Comparison of ENCODE assay signal across 10 mouse cellular contexts in the genomic region with DNA sequence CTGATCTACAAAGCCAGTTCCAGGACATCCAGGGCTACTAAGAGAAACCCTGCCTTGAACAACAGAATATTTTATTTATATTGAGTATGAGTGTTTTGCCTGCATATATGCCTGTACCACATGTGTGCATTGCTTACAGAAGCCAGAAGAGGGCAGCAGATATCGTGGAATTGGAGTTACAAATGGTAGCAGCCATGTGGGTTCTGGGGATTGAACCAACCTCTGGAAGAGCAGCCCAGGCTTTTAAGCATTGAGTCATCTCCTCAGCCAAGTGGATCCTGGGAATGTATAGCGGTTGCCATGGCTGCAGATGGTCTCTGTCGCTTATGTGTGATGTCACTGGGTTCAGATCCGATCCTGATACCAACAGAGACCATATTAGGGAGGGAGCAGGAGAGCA. TPM values are rescaled to one million over a fixed set of nuclear protein-coding genes. Genes with fewer than 3 reads are reported as not detected.
DNase-seq lines count a peak whose midpoint lies in the region; ATAC-seq and TF ChIP-seq lines count a peak whose summit lies in the region.
"Had no signal": no experiment of that assay in that cellular context is flagged by ENCODE, and none has a peak within 500 bp of the region (broad histone marks: within the 10 kb centered on the region; RNA-seq: fewer than 3 reads in every experiment).

No protein-coding gene starts in this region.

- 63% methylated on average over 4 of the region's 4 CpGs for WGBS in forebrain, postnatal 0 days
- WGBS in forebrain, embryonic 12.5 days: 65% methylated on average over 4 of the region's 4 CpGs

- no peak overlapping the region for H3K4me2 ChIP-seq in forebrain, postnatal 0 days (ENCODE audit: low read depth)
- H3K4me2 ChIP-seq in forebrain, embryonic 12.5 days: no peak overlapping the region

- DNase-seq in forebrain, postnatal 0 days: peak; percentile 18
- DNase-seq in 3T3-L1 (ENCODE audit: low read depth, low spot score) (peak; percentile 77), NIH3T3 (ENCODE audit: low read depth) (peak; percentile 71)
- DNase-seq in layer of hippocampus, adult 2 months (ENCODE audit: low spot score in 2 of 2): peak; percentile 4 to 45
- DNase-seq in thymus, postnatal 4 days: peak; percentile 69

- no peaks in the 10 kb centered on the region for H3K36me3 ChIP-seq in forebrain, postnatal 0 days (ENCODE audit: insufficient read depth)
- H3K36me3 ChIP-seq in forebrain, embryonic 12.5 days (replicated peaks): no peaks in the 10 kb centered on the region

- H3K27ac ChIP-seq in forebrain, postnatal 0 days (ENCODE audit: low read depth, low read length): no peak overlapping the region
- H3K27ac ChIP-seq in forebrain, embryonic 12.5 days: no peak overlapping the region
- H3K27ac ChIP-seq in layer of hippocampus, adult 2 months: no peak overlapping the region

- no peak overlapping the region for H3K9ac ChIP-seq in forebrain, postnatal 0 days
- no peak overlapping the region for H3K9ac ChIP-seq in forebrain, embryonic 12.5 days

- no peaks in the 10 kb centered on the region for H3K9me3 ChIP-seq in forebrain, postnatal 0 days (ENCODE audit: low read length)
- H3K9me3 ChIP-seq in forebrain, embryonic 12.5 days: no peaks in the 10 kb centered on the region

- no peaks in the 10 kb centered on the region for H3K27me3 ChIP-seq in forebrain, postnatal 0 days (ENCODE audit: insufficient read depth, low read length)
- no peaks in the 10 kb centered on the region for H3K27me3 ChIP-seq in forebrain, embryonic 12.5 days

- peak; percentile 47 for TF ChIP-seq CTCF in forebrain, postnatal 0 days (IDR thresholded peaks at IDR 0.05; ENCODE audit: low read depth)
- peak; percentile 75 for TF ChIP-seq CTCF in layer of hippocampus, adult 2 months (conservative IDR thresholded peaks at IDR 0.05)

- no peaks in the 10 kb centered on the region for H3K4me1 ChIP-seq in forebrain, postnatal 0 days (ENCODE audit: insufficient read depth)
- peaks cover 8% of the 10 kb centered on the region for H3K4me1 ChIP-seq in forebrain, embryonic 12.5 days

- H3K4me3 ChIP-seq in forebrain, postnatal 0 days (ENCODE audit: low read depth, low read length): no peak overlapping the region
- H3K4me3 ChIP-seq in forebrain, embryonic 12.5 days (replicated peaks): no peak overlapping the region
- H3K4me3 ChIP-seq in layer of hippocampus, adult 2 months: no peak overlapping the region
- H3K4me3 ChIP-seq: myocyte had no signal

- peak; percentile 40; the same call in 1 of the 2 replicates for ATAC-seq in forebrain, postnatal 0 days
- no peak for ATAC-seq in forebrain, embryonic 12.5 days (ENCODE audit: low FRiP score)
- peak; percentile 56 for ATAC-seq in erythroid progenitor cell, adult 5-6 weeks (replicated peaks; ENCODE audit: low FRiP score, poor library complexity, severe bottlenecking)
- ATAC-seq in megakaryocyte-erythroid progenitor cell, adult 5-6 weeks (replicated peaks; ENCODE audit: low FRiP score, low TSS enrichment, poor library complexity, severe bottlenecking): peak; percentile 93

RNA-seq across cellular contexts. Expression of a gene that starts 3.3 kb away (rescaled TPM):
- total RNA-seq in forebrain, postnatal 0 days (2014; rRNA removed): not detected in 2 replicates
- not detected in 2 replicates for polyA plus RNA-seq in forebrain, postnatal 0 days (2015; fragmentation: Nextera tagmentation; extraction: Ambion mirVana)
- polyA plus RNA-seq in forebrain, embryonic 12.5 days (2016; fragmentation: Nextera tagmentation; extraction: Ambion mirVana): not detected in 2 replicates
- not detected in 2 replicates for total RNA-seq in erythroid progenitor cell, adult 5-6 weeks (2015; ENCODE audit: low replicate concordance)
- total RNA-seq in erythroid progenitor cell, adult 5-6 weeks (2017; ENCODE audit: low replicate concordance): not detected in 2 replicates
- not detected for total RNA-seq in layer of hippocampus, adult 2 months (2021)
- not detected in 2 replicates for total RNA-seq in megakaryocyte-erythroid progenitor cell, adult 5-6 weeks (2014; fragmentation: Nextera tagmentation)
- total RNA-seq in megakaryocyte-erythroid progenitor cell, adult 5-6 weeks (2017): not detected in 2 replicates
- polyA plus RNA-seq: heart, embryonic 16.5 days; myocyte had no signal

RNA-seq across cellular contexts. Expression of a gene that starts 13.0 kb away (rescaled TPM):
- total RNA-seq in forebrain, postnatal 0 days (2014; rRNA removed): 4.4 and 5.7 TPM in 2 replicates
- polyA plus RNA-seq in forebrain, postnatal 0 days (2015; fragmentation: Nextera tagmentation; extraction: Ambion mirVana): 6.5 and 6.9 TPM in 2 replicates
- polyA plus RNA-seq in forebrain, embryonic 12.5 days (2016; fragmentation: Nextera tagmentation; extraction: Ambion mirVana): 8.4 and 9.7 TPM in 2 replicates
- total RNA-seq in erythroid progenitor cell, adult 5-6 weeks (2015; ENCODE audit: low replicate concordance): 4.6 and 9.4 TPM in 2 replicates
- 4.5 and 6.0 TPM in 2 replicates for total RNA-seq in erythroid progenitor cell, adult 5-6 weeks (2017; ENCODE audit: low replicate concordance)
- total RNA-seq in layer of hippocampus, adult 2 months (2021): 1 to 10 TPM; 2.8 to 2.9 TPM
- total RNA-seq in megakaryocyte-erythroid progenitor cell, adult 5-6 weeks (2014; fragmentation: Nextera tagmentation): 15.1 and 18.6 TPM in 2 replicates
- 25.2 and 28.4 TPM in 2 replicates for total RNA-seq in megakaryocyte-erythroid progenitor cell, adult 5-6 weeks (2017)

RNA-seq across cellular contexts. Expression of a gene that starts 25.2 kb away (rescaled TPM):
- 36.2 and 42.2 TPM in 2 replicates for total RNA-seq in forebrain, postnatal 0 days (2014; rRNA removed)
- polyA plus RNA-seq in forebrain, postnatal 0 days (2015; fragmentation: Nextera tagmentation; extraction: Ambion mirVana): 5.1 and 10.3 TPM in 2 replicates
- 18.1 and 18.8 TPM in 2 replicates for polyA plus RNA-seq in forebrain, embryonic 12.5 days (2016; fragmentation: Nextera tagmentation; extraction: Ambion mirVana)
- total RNA-seq in erythroid progenitor cell, adult 5-6 weeks (2015; ENCODE audit: low replicate concordance): 2.5 and 3.6 TPM in 2 replicates
- total RNA-seq in erythroid progenitor cell, adult 5-6 weeks (2017; ENCODE audit: low replicate concordance): 0.91 and 6.2 TPM in 2 replicates
- 10 to 100 TPM; 43.9 to 49.9 TPM for total RNA-seq in layer of hippocampus, adult 2 months (2021)
- total RNA-seq in megakaryocyte-erythroid progenitor cell, adult 5-6 weeks (2014; fragmentation: Nextera tagmentation): 1.1 and 2.3 TPM in 2 replicates
- 0.19 and 2.2 TPM in 2 replicates for total RNA-seq in megakaryocyte-erythroid progenitor cell, adult 5-6 weeks (2017)

Comparison
In these comparisons a context has a peak if more than half of its experiments do, and no peak if none do; other contexts are left out.
1. DNase-seq: peak in every context shown above with its lines; median percentile 77 in 3T3-L1; 71 in NIH3T3; 69 in thymus, postnatal 4 days; 24 in layer of hippocampus, adult 2 months; 18 in forebrain, postnatal 0 days.